17 mouse cellular contexts compared by ENCODE assay signal in genomic region chrX:13574298-13574697, GRCm38 (mm10). TPM values are rescaled to one million over a fixed set of nuclear protein-coding genes. Genes with fewer than 3 reads are reported as not detected.
A peak's percentile ranks its signal among the peaks of the same experiment; 100 is the strongest.
DNase-seq lines count a peak whose midpoint lies in the region; TF ChIP-seq lines count a peak whose summit lies in the region.
"Had no signal": no experiment of that assay in that cellular context is flagged by ENCODE, and none has a peak within 500 bp of the region (broad histone marks: within the 10 kb centered on the region; RNA-seq: fewer than 3 reads in every experiment).

No protein-coding gene starts in this region.

- intact Hi-C loops in heart, adult 2 months (cut with DNase I): loop anchor here (10.0 kb wide), 2 partner anchors 81 to 109 kb away; partner anchors contain the start of gene Nyx
- intact Hi-C loops in heart, postnatal 36 days (cut with DNase I): no loop called here
- intact Hi-C loops in left cerebral cortex, adult 2 months (cut with DNase I): no loop called here
- intact Hi-C loops in left cerebral cortex, postnatal 14 days (cut with DNase I): no loop called here

- peak overlapping the region; percentile 57 for H3K27ac ChIP-seq in heart, adult 2 months
- peak overlapping the region; percentile 58; the same call in 1 of the 2 replicates for H3K27ac ChIP-seq in left cerebral cortex, adult 2 months
- H3K27ac ChIP-seq in brown adipose tissue, adult 24 weeks (replicated peaks; ENCODE audit: low read depth, low read length): peak overlapping the region; percentile 77
- H3K27ac ChIP-seq in small intestine, adult 2 months (ENCODE audit: insufficient read depth, low read depth, low read length): peak overlapping the region; percentile 26
- H3K27ac ChIP-seq: embryonic facial prominence, embryonic 10.5 days; liver, embryonic 15.5 days; midbrain, embryonic 13.5 days; neural tube, embryonic 12.5 days had no signal

- H3K4me3 ChIP-seq in heart, adult 2 months: no peak overlapping the region
- no peak overlapping the region for H3K4me3 ChIP-seq in left cerebral cortex, adult 2 months
- no peak overlapping the region for H3K4me3 ChIP-seq in brown adipose tissue, adult 24 weeks (ENCODE audit: insufficient read depth, low read depth, low read length)
- H3K4me3 ChIP-seq in small intestine, adult 2 months (ENCODE audit: low read depth, low read length): no peak overlapping the region
- H3K4me3 ChIP-seq: embryonic facial prominence, embryonic 10.5 days; liver, embryonic 15.5 days; midbrain, embryonic 13.5 days; neural tube, embryonic 12.5 days had no signal

- TF ChIP-seq CTCF in heart, adult 2 months (IDR thresholded peaks at IDR 0.05): no peak
- no peak for TF ChIP-seq CTCF in left cerebral cortex, adult 2 months (IDR thresholded peaks at IDR 0.05)
- TF ChIP-seq CTCF in small intestine, adult 2 months (IDR thresholded peaks at IDR 0.05; ENCODE audit: extremely low read depth, insufficient read length, insufficient replicate concordance, low read depth, low read length): no peak

- no peak for TF ChIP-seq POLR2A in heart, adult 2 months (IDR thresholded peaks at IDR 0.05; ENCODE audit: insufficient read depth, low read depth, low read length)
- TF ChIP-seq POLR2A in small intestine, adult 2 months (IDR thresholded peaks at IDR 0.05; ENCODE audit: low read depth, low read length): no peak

- no peak for TF ChIP-seq EP300 in heart, adult 2 months (IDR thresholded peaks at IDR 0.05; ENCODE audit: insufficient read depth, low read depth, low read length)

- peaks cover 3% of the 10 kb centered on the region for H3K4me1 ChIP-seq in heart, adult 2 months (ENCODE audit: control insufficient read depth, insufficient read depth, low read length)
- peaks cover 7% of the 10 kb centered on the region; the same call in 1 of the 2 replicates for H3K4me1 ChIP-seq in brown adipose tissue, adult 24 weeks (ENCODE audit: control insufficient read depth, insufficient read depth, insufficient read length, low read length)
- peaks cover 7% of the 10 kb centered on the region; the same call in 1 of the 2 replicates for H3K4me1 ChIP-seq in small intestine, adult 2 months (ENCODE audit: control insufficient read depth, insufficient read depth, insufficient read length, low read length)
- H3K4me1 ChIP-seq: embryonic facial prominence, embryonic 10.5 days; liver, embryonic 15.5 days; midbrain, embryonic 13.5 days; neural tube, embryonic 12.5 days had no signal

- WGBS in heart, adult 2 months: 36% methylated on average over 2 of the region's 2 CpGs
- WGBS in small intestine, adult 2 months: 29% methylated on average over 2 of the region's 2 CpGs

- no peak overlapping the region for H3K9ac ChIP-seq in heart, adult 2 months (ENCODE audit: low read depth, low read length)
- H3K9ac ChIP-seq: liver, embryonic 15.5 days; midbrain, embryonic 13.5 days; neural tube, embryonic 12.5 days had no signal

- no peak for DNase-seq in heart, adult 2 months
- no peak for DNase-seq in heart, postnatal 36 days
- no peak for DNase-seq in left cerebral cortex, adult 2 months (ENCODE audit: extremely low spot score in 1 of 2, low spot score in 2 of 2)
- no peak for DNase-seq in left cerebral cortex, postnatal 14 days (ENCODE audit: low spot score in 2 of 2)
- no peak for DNase-seq in urinary bladder, postnatal 14 days (ENCODE audit: low spot score)
- DNase-seq: cerebellum, adult 2 months; cerebellum, postnatal 36 days; gastrocnemius, postnatal 36 days; spleen, adult 18-20 months; thymus, adult 18-20 months; thymus, postnatal 4 days had no signal

- no peaks in the 10 kb centered on the region for H3K36me3 ChIP-seq in heart, adult 2 months (ENCODE audit: control insufficient read depth, insufficient read depth, low read length)
- H3K36me3 ChIP-seq in small intestine, adult 2 months (ENCODE audit: control insufficient read depth, insufficient read depth, low read length): no peaks in the 10 kb centered on the region
- H3K36me3 ChIP-seq: liver, embryonic 15.5 days; neural tube, embryonic 12.5 days had no signal

- no peaks in the 10 kb centered on the region for H3K79me2 ChIP-seq in heart, adult 2 months (replicated peaks; ENCODE audit: control insufficient read depth, insufficient read depth, low read length)

- H3K27me3 ChIP-seq in heart, adult 2 months (ENCODE audit: control insufficient read depth, insufficient read depth, low read length): no peaks in the 10 kb centered on the region
- H3K27me3 ChIP-seq in small intestine, adult 2 months (ENCODE audit: control insufficient read depth, insufficient read depth, low read length): no peaks in the 10 kb centered on the region
- H3K27me3 ChIP-seq: liver, embryonic 15.5 days; midbrain, embryonic 13.5 days; neural tube, embryonic 12.5 days had no signal

RNA-seq across cellular contexts. Expression of gene Gpr34, which starts 57.6 kb away (rescaled TPM):
- total RNA-seq in heart, adult 2 months (2021): 1 to 10 TPM in 1 of 2 experiments, under 1 TPM in 1; 0.96 to 1.6 TPM
- polyA plus RNA-seq in heart, adult 2 months (2012; rRNA removed): 0.45 and 0.97 TPM in 2 replicates
- 1 to 10 TPM; 2.0 to 3.4 TPM for total RNA-seq in heart, postnatal 36 days (2021)
- total RNA-seq in left cerebral cortex, adult 2 months (2021): 10 to 100 TPM in 1 of 2 experiments, 1 to 10 TPM in 1; 7.6 to 10.5 TPM
- total RNA-seq in left cerebral cortex, postnatal 14 days (2021): 10 to 100 TPM; 12.4 to 15.3 TPM
- polyA plus RNA-seq in brown adipose tissue, adult 24 weeks (2012; ENCODE audit: insufficient read depth, insufficient read length, missing spikeins): 1.6 and 2.2 TPM in 2 replicates
- polyA plus RNA-seq in small intestine, adult 2 months (2012; rRNA removed): not detected in 2 replicates

Comparison
In these comparisons a context has a peak if more than half of its experiments do, and no peak if none do; other contexts are left out.
1. H3K27ac ChIP-seq: peak in every context shown above with its lines; median percentile 77 in brown adipose tissue, adult 24 weeks; 58 in left cerebral cortex, adult 2 months; 57 in heart, adult 2 months; 26 in small intestine, adult 2 months.